Mouse (Mus musculus) G1E (cell line): Measurements from ENCODE around the gene Fbxo47.

Experiments
- CTCF ChIP-seq: IDR thresholded peaks from 2 replicates; pipeline ENCODE4 v1.5.1; 2012; ENCODE audit warnings: low read depth, low read length, inconsistent platforms, mixed read lengths
- GATA1 ChIP-seq: IDR thresholded peaks from 2 replicates; pipeline ENCODE4 v1.6.1; 2012; ENCODE audit warnings: borderline replicate concordance, low read length, inconsistent platforms, mixed read lengths
- GATA2 ChIP-seq: IDR thresholded peaks from 2 replicates; pipeline ENCODE4 v1.6.1; 2012; ENCODE audit warnings: low read depth, low read length, inconsistent platforms, borderline replicate concordance
- POLR2AphosphoS5 ChIP-seq: IDR thresholded peaks from 2 replicates; pipeline ENCODE4 v1.6.1; 2012; ENCODE audit warnings: low read depth, low read length, inconsistent platforms; ENCODE audit not compliant: insufficient replicate concordance

GRCm38 (mm10) chr11:97815736-97816135 lies 68.2 kb downstream of the Fbxo47 start:
- TF ChIP-seq CTCF: no peak
- TF ChIP-seq POLR2AphosphoS5: no peak
- TF ChIP-seq GATA1: no peak
- no peak for TF ChIP-seq GATA2
